Mouse (Mus musculus) spleen, adult 10 weeks (tissue): ENCODE results near the gene Pick1. TPM values are rescaled to one million over a fixed set of nuclear protein-coding genes. Genes with fewer than 3 reads are reported as not detected.

Experiments
- polyA plus RNA-seq: library from polyadenylated mRNA; stranded (reverse); fragments of 350-450 nt; fragmentation: Illumina TruSeq; extraction: RNeasy Lipid Tissue Mini Kit (QIAGEN cat#74804); gene quantifications from one replicate; pipeline ENCODE4 v1.2.3, GENCODE M21; 2015; ENCODE audit warnings: low replicate concordance; ENCODE audit not compliant: insufficient read depth

Pick1 gene
- polyA plus RNA-seq, result 26.3 TPM

GRCm38 (mm10) chr15:79229058-79229821 is at the start of gene Pick1, which contains the start of gene Gm49486:
Gene Pick1 (plus strand): TSS chr15:79229173.
Gene Gm49486 (plus strand): TSS chr15:79229391.

GRCm38 (mm10) chr15:79254661-79255060 is 25.7 kb downstream of the Pick1 start, which contains the start of gene Slc16a8:
Gene Slc16a8 (minus strand): TSS chr15:79254761.

DNA sequence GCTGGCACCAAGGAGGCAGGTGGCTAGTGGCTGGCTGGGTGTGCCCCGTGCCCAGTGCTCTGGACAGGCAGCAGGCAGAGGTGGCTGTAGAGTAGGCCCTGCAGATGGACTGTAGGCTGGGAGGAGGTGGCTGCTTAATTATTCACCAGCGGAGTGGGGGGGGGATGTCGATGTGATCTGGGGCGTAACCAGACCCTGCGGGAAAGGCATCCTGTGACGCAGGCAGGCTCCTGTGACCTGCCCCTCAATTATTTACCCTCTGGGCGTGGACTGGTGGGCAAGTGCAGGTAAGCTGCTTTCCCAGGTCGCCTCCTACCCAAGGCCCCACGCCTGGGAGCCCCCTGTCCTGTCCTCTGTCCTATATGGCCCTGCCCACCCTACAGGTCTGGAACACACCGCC is 56.4 kb downstream of the Pick1 start, which contains the start of gene Baiap2l2:
Baiap2l2 (minus strand) TSS at position 139 of the 400 bp plus-strand sequence.

Other genes starting within 250 kb of the Pick1 start
- gene H1f0, start 200.7 kb upstream of the Pick1 start, polyA plus RNA-seq, result 27.7 TPM
- not detected for gene Galr3, start 187.3 kb upstream of the Pick1 start, polyA plus RNA-seq
- 12.7 TPM for gene Ankrd54, start 166.3 kb upstream of the Pick1 start, polyA plus RNA-seq
- gene Eif3l, start 154.0 kb upstream of the Pick1 start, polyA plus RNA-seq, result 131 TPM
- 15.0 TPM for gene Micall1, start 120.3 kb upstream of the Pick1 start, polyA plus RNA-seq
- 23.0 TPM for gene Polr2f, start 88.2 kb upstream of the Pick1 start, polyA plus RNA-seq
- 0.72 TPM for gene 1700088E04Rik, start 87.9 kb upstream of the Pick1 start, polyA plus RNA-seq
- gene Sox10, start 63.9 kb upstream of the Pick1 start, polyA plus RNA-seq, result 0.08 TPM
- 0.22 TPM for gene Gm49486, start 218 bp downstream of the Pick1 start, polyA plus RNA-seq
- gene Slc16a8, start 25.6 kb downstream of the Pick1 start, polyA plus RNA-seq, result not detected
- gene Baiap2l2, start 56.4 kb downstream of the Pick1 start, polyA plus RNA-seq, result not detected
- 2.6 TPM for gene Pla2g6, start 99.2 kb downstream of the Pick1 start, polyA plus RNA-seq
- 3.3 TPM for gene Maff, start 117.4 kb downstream of the Pick1 start, polyA plus RNA-seq
- 12.5 TPM for gene Tmem184b, start 174.4 kb downstream of the Pick1 start, polyA plus RNA-seq
- gene Csnk1e, start 226.4 kb downstream of the Pick1 start, polyA plus RNA-seq, result 18.6 TPM